Mouse (Mus musculus): ENCODE results near the gene Adarb1.

DNA sequence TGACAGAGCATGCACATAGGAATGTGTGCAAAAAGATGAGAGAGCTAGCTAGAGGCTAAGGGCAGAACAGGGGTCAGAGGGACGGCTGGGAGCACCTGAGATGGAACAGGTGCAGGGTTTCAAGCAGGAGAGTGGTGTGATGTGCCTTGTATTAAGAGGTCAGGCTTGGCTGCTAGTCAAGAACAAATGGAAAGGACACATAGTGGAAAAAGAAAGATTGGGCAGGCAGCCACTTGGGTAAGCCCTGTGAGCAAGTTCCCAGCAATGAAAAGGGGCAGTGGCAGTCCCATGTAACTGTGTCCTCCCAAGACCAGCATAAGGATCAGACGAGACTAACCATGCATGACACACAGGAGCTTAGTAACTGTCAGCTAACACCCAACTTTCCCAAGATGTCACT lies 8.9 kb downstream of the Adarb1 start:
- TF ChIP-seq POLR2A (IDR thresholded peaks at IDR 0.05; ENCODE audit: insufficient read length, low read depth) (no peak), MYOD1 (IDR thresholded peaks at IDR 0.05; ENCODE audit: control insufficient read depth in 1 of 3, insufficient read length in 2 of 3, low read depth in 2 of 3) (no peak), MYOG (IDR thresholded peaks at IDR 0.05; ENCODE audit: control insufficient read depth in 1 of 3, insufficient read depth in 1 of 3, insufficient read length in 2 of 3, low read depth in 2 of 3) (no peak), E2F4 (IDR thresholded peaks at IDR 0.05; ENCODE audit: insufficient read depth) (no peak), CEBPB (IDR thresholded peaks at IDR 0.05; ENCODE audit: insufficient read depth, poor library complexity, severe bottlenecking) (no peak)

Measured in myocyte (in vitro differentiated cells).